In the genomic region with DNA sequence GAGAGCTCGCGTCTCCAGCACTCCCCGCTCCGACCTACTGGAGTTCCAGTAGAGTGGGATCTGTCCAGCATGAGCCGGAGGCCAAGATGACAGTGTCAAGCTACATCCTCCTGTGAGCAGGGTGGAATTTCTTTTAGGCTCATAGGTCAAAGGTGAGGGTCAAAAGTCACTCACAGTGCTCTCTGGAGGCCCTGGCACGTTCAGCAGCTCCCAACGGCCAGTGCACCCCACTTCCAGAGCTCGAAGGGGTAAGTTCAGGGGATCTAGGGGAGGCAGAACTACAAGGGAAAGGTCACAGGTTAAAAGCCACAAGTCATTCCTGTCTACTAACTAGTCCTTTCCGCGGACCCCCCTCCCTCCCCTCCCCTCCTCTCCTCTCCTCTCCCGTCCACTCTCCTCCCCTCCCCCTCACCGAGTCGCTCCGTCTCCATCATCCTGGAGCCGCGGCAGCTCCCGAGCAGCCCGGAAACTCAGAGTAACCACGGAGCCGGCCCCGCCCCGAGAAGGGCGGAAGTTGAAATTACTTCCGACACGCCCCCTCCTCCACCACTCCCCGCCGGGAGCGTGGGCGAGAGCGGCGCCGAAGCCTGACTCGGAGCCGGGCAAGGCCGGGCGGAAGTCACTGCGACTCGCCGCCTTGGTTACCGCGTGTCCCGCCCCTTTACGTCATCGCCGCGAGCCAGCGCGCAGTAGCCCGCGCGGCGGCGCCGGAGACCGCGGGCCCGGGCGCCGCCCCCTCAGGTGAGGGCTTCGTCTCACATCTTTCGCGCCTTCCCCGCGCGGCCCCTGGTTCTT, we compare ENCODE assay signal across 8 mouse cellular contexts. TPM values are rescaled to one million over a fixed set of nuclear protein-coding genes. Genes with fewer than 3 reads are reported as not detected.
A peak's percentile ranks its signal among the peaks of the same experiment; 100 is the strongest.
DNase-seq lines count a peak whose midpoint lies in the region; ATAC-seq and TF ChIP-seq lines count a peak whose summit lies in the region.

A gene (minus strand): TSS at position 489 of the 795 bp plus-strand sequence.
A gene (plus strand): TSS at position 670 of the 795 bp plus-strand sequence.

- ATAC-seq in heart, embryonic 11.5 days (replicated peaks; ENCODE audit: insufficient number of reproducible peaks, low FRiP score, low TSS enrichment), result peak; percentile 97
- peak; percentile 97 for ATAC-seq in kidney, embryonic 16.5 days (ENCODE audit: low FRiP score, low TSS enrichment)

- peaks cover 34% of the 10 kb centered on the region for H3K36me3 ChIP-seq in C2C12 (ENCODE audit: control insufficient read depth, insufficient read depth)
- H3K36me3 ChIP-seq in erythroblast, embryonic 14.5 days (ENCODE audit: control insufficient read depth), result peaks cover 68% of the 10 kb centered on the region
- H3K36me3 ChIP-seq in heart, embryonic 11.5 days (ENCODE audit: control insufficient read depth, insufficient read depth, low read length), result peaks cover 37% of the 10 kb centered on the region
- peaks cover 53% of the 10 kb centered on the region for H3K36me3 ChIP-seq in kidney, embryonic 16.5 days (ENCODE audit: insufficient read depth, low read length)
- H3K36me3 ChIP-seq in liver, adult 2 months (ENCODE audit: control insufficient read depth, insufficient read depth, low read length), result peaks cover 10% of the 10 kb centered on the region
- peaks cover 5% of the 10 kb centered on the region for H3K36me3 ChIP-seq in myocyte (ENCODE audit: control insufficient read depth, insufficient read depth)
- peaks cover 4% of the 10 kb centered on the region for H3K36me3 ChIP-seq in splenic B cell, adult 2 months (ENCODE audit: control insufficient read depth, insufficient read depth, low read length, poor library complexity, severe bottlenecking)

- H3ac ChIP-seq in C2C12 (ENCODE audit: control insufficient read depth, insufficient read length, low read depth) (peak within 1 kb of the TSS; percentile 90), myocyte (ENCODE audit: control insufficient read depth, insufficient read length) (peak within 1 kb of the TSS; percentile 17)

- H3K4me2 ChIP-seq in heart, embryonic 11.5 days, result peak within 1 kb of the TSS; percentile 92
- H3K4me2 ChIP-seq in kidney, embryonic 16.5 days (replicated peaks; ENCODE audit: low read depth, low read length), result peak within 1 kb of the TSS; percentile 89
- H3K4me2 ChIP-seq in myocyte (ENCODE audit: low read depth), result peak within 1 kb of the TSS; percentile 91

- peak within 1 kb of the TSS; percentile 90 for H3K9ac ChIP-seq in heart, embryonic 11.5 days (ENCODE audit: low read depth, low read length)
- H3K9ac ChIP-seq in kidney, embryonic 16.5 days (replicated peaks; ENCODE audit: low read length), result peak within 1 kb of the TSS; percentile 82
- H3K9ac ChIP-seq in liver, adult 2 months (ENCODE audit: low read depth, low read length), result peak within 1 kb of the TSS; percentile 84

- no peaks in the 10 kb centered on the region for H3K27me3 ChIP-seq in C2C12 (ENCODE audit: control insufficient read depth, insufficient read depth, insufficient read length)
- no peaks in the 10 kb centered on the region for H3K27me3 ChIP-seq in erythroblast, embryonic 14.5 days (ENCODE audit: control insufficient read depth)
- no peaks in the 10 kb centered on the region for H3K27me3 ChIP-seq in heart, embryonic 11.5 days (ENCODE audit: control insufficient read depth, insufficient read depth, low read length)
- no peaks in the 10 kb centered on the region for H3K27me3 ChIP-seq in kidney, embryonic 16.5 days (ENCODE audit: insufficient read depth, low read length)
- H3K27me3 ChIP-seq in liver, adult 2 months (ENCODE audit: control insufficient read depth, insufficient read depth, low read length), result no peaks in the 10 kb centered on the region
- no peaks in the 10 kb centered on the region for H3K27me3 ChIP-seq in myocyte (ENCODE audit: control insufficient read depth, insufficient read depth, insufficient read length)
- H3K27me3 ChIP-seq in splenic B cell, adult 2 months (ENCODE audit: control insufficient read depth, insufficient read depth, low read length, poor library complexity, severe bottlenecking), result no peaks in the 10 kb centered on the region

- peaks cover 31% of the 10 kb centered on the region for H3K79me2 ChIP-seq in C2C12 (ENCODE audit: control insufficient read depth, insufficient read depth)
- no peaks in the 10 kb centered on the region; the same call in 1 of the 2 replicates for H3K79me2 ChIP-seq in liver, adult 2 months (ENCODE audit: control insufficient read depth, insufficient read depth, low read length)
- H3K79me2 ChIP-seq in myocyte (ENCODE audit: control insufficient read depth, insufficient read depth), result peaks cover 12% of the 10 kb centered on the region

- peak; percentile 96 for TF ChIP-seq POLR2A in brain, embryonic 14.5 days (IDR thresholded peaks at IDR 0.05; ENCODE audit: borderline replicate concordance, extremely low read depth, insufficient read depth, insufficient read length, poor library complexity, severe bottlenecking)
- 0 out of 2 replicates have a peak, but pooled peaks have one; percentile 33 for TF ChIP-seq POLR2A in liver, adult 2 months (IDR thresholded peaks at IDR 0.05; ENCODE audit: extremely low read depth, insufficient read depth, low read length)
- TF ChIP-seq POLR2A in myocyte (IDR thresholded peaks at IDR 0.05; ENCODE audit: insufficient read length, low read depth), result peak; percentile 58

- WGBS in heart, embryonic 11.5 days (ENCODE audit: insufficient replicate concordance), result under 1% methylated on average over 62 of the region's 65 CpGs
- under 1% methylated on average over 61 of the region's 65 CpGs for WGBS in kidney, embryonic 16.5 days
- WGBS in liver, adult 2 months, result under 1% methylated on average over 65 of the region's 65 CpGs

- no peak for TF ChIP-seq CTCF in C2C12 (IDR thresholded peaks at IDR 0.05; ENCODE audit: control insufficient read depth, insufficient read depth, insufficient read length)
- no peak for TF ChIP-seq CTCF in brain, embryonic 14.5 days (IDR thresholded peaks at IDR 0.05; ENCODE audit: borderline replicate concordance, extremely low read depth, insufficient read depth, insufficient read length)
- TF ChIP-seq CTCF in liver, adult 2 months (IDR thresholded peaks at IDR 0.05; ENCODE audit: low read depth, low read length), result 0 out of 2 replicates have a peak, but pooled peaks have one; percentile 8

- H3K9me3 ChIP-seq in erythroblast, embryonic 14.5 days (ENCODE audit: control insufficient read depth, low read length), result no peaks in the 10 kb centered on the region
- no peaks in the 10 kb centered on the region for H3K9me3 ChIP-seq in heart, embryonic 11.5 days (replicated peaks; ENCODE audit: control insufficient read depth, low read length)
- no peaks in the 10 kb centered on the region for H3K9me3 ChIP-seq in kidney, embryonic 16.5 days (ENCODE audit: low read length)

- peaks cover 41% of the 10 kb centered on the region for H3K4me1 ChIP-seq in erythroblast, embryonic 14.5 days (ENCODE audit: control insufficient read depth)
- peaks cover 12% of the 10 kb centered on the region for H3K4me1 ChIP-seq in heart, embryonic 11.5 days (ENCODE audit: control insufficient read depth, insufficient read depth, low read length)
- H3K4me1 ChIP-seq in kidney, embryonic 16.5 days (ENCODE audit: insufficient read depth, low read length), result peaks cover 16% of the 10 kb centered on the region
- H3K4me1 ChIP-seq in liver, adult 2 months (ENCODE audit: control insufficient read depth, insufficient read depth, low read length), result peaks cover 27% of the 10 kb centered on the region; the same call in 1 of the 2 replicates

- H3K79me3 ChIP-seq in C2C12 (ENCODE audit: low read depth), result peaks cover 16% of the 10 kb centered on the region

- H3K4me3 ChIP-seq in C2C12 (ENCODE audit: insufficient read depth, poor library complexity, severe bottlenecking), result peak within 1 kb of the TSS; percentile 99
- peak within 1 kb of the TSS; percentile 83 for H3K4me3 ChIP-seq in erythroblast, embryonic 14.5 days (replicated peaks)
- H3K4me3 ChIP-seq in heart, embryonic 11.5 days (ENCODE audit: low read depth, low read length), result peak within 1 kb of the TSS; percentile 96
- peak within 1 kb of the TSS; percentile 77 for H3K4me3 ChIP-seq in kidney, embryonic 16.5 days (ENCODE audit: low read length)
- H3K4me3 ChIP-seq in liver, adult 2 months (ENCODE audit: insufficient read depth, low read depth, low read length), result peak within 1 kb of the TSS; percentile 83
- H3K4me3 ChIP-seq in myocyte, result peak within 1 kb of the TSS; percentile 79

- peak; percentile 99 for DNase-seq in brain, embryonic 14.5 days (ENCODE audit: low read depth)
- peak; percentile 82 for DNase-seq in liver, adult 2 months (ENCODE audit: extremely low read depth, low read depth, low spot score)
- peak; percentile 98 for DNase-seq in splenic B cell, adult 2 months (ENCODE audit: low read depth, low spot score)

- H3K27ac ChIP-seq in heart, embryonic 11.5 days (ENCODE audit: low read depth, low read length), result peak within 1 kb of the TSS; percentile 43; the same call in 1 of the 2 replicates
- peak within 1 kb of the TSS; percentile 54 for H3K27ac ChIP-seq in kidney, embryonic 16.5 days (ENCODE audit: low read length)
- H3K27ac ChIP-seq in liver, adult 2 months (replicated peaks; ENCODE audit: insufficient read depth, low read depth, low read length), result peak within 1 kb of the TSS; percentile 77

TF ChIP-seq in C2C12, 6 proteins besides CTCF, POLR2A, EP300 and RAD21 (continues in another document):
- TF ChIP-seq MAX (IDR thresholded peaks at IDR 0.05) (peak; percentile 64), MYOG (IDR thresholded peaks at IDR 0.05; ENCODE audit: control insufficient read depth, extremely low read depth, insufficient read length) (no peak)

TF ChIP-seq in myocyte, 11 proteins besides CTCF, POLR2A, EP300 and RAD21 (continues in another document):
- TF ChIP-seq TCF3 (IDR thresholded peaks at IDR 0.05; ENCODE audit: insufficient read length, low read depth), result no peak
- TF ChIP-seq MAX (IDR thresholded peaks at IDR 0.05; ENCODE audit: low read depth), result no peak

RNA-seq across cellular contexts. Expression of the first gene that starts in this region (rescaled TPM):
- polyA plus RNA-seq in C2C12 (2012; fragmentation: generic; extraction: Trizol), result 28.1 TPM
- polyA plus RNA-seq in brain, embryonic 14.5 days (2012; rRNA removed), result 88.8 and 119 TPM in 2 replicates
- polyA plus RNA-seq in erythroblast, embryonic 14.5 days (2012), result 6.7 and 8.9 TPM in 2 replicates
- 24.3 and 30.3 TPM in 2 replicates for polyA plus RNA-seq in heart, embryonic 11.5 days (2014; fragmentation: Nextera tagmentation; extraction: Ambion mirVana)
- polyA plus RNA-seq in kidney, embryonic 16.5 days (2015; fragmentation: Nextera tagmentation; extraction: Ambion mirVana), result 59.3 and 62.0 TPM in 2 replicates
- total RNA-seq in liver, adult 2 months (2014; rRNA removed), result 32.0 and 39.4 TPM in 2 replicates
- polyA plus RNA-seq in liver, adult 2 months (2012; rRNA removed), result 51.1 and 61.7 TPM in 2 replicates
- polyA plus RNA-seq in myocyte (2012; fragmentation: generic; extraction: Trizol), result 38.4 TPM

RNA-seq across cellular contexts. Expression of the second gene that starts in this region (rescaled TPM):
- polyA plus RNA-seq in C2C12 (2012; fragmentation: generic; extraction: Trizol), result 75.1 TPM
- 62.1 and 66.0 TPM in 2 replicates for polyA plus RNA-seq in brain, embryonic 14.5 days (2012; rRNA removed)
- polyA plus RNA-seq in erythroblast, embryonic 14.5 days (2012), result 30.9 and 32.9 TPM in 2 replicates
- 89.9 and 96.8 TPM in 2 replicates for polyA plus RNA-seq in heart, embryonic 11.5 days (2014; fragmentation: Nextera tagmentation; extraction: Ambion mirVana)
- polyA plus RNA-seq in kidney, embryonic 16.5 days (2015; fragmentation: Nextera tagmentation; extraction: Ambion mirVana), result 117 and 121 TPM in 2 replicates
- 21.9 and 22.0 TPM in 2 replicates for total RNA-seq in liver, adult 2 months (2014; rRNA removed)
- 14.9 and 17.1 TPM in 2 replicates for polyA plus RNA-seq in liver, adult 2 months (2012; rRNA removed)
- 60.0 TPM for polyA plus RNA-seq in myocyte (2012; fragmentation: generic; extraction: Trizol)

Comparison
In these comparisons a context has a peak if more than half of its experiments do, and no peak if none do; other contexts are left out.
1. Peak in every context shown above with its lines: DNase-seq, ATAC-seq, H3K4me3 ChIP-seq and H3K27ac ChIP-seq.
2. POLR2A ChIP-seq: peak in every context shown above with its lines; median percentile 96 in brain, embryonic 14.5 days; 58 in myocyte; 33 in liver, adult 2 months.